Mouse (Mus musculus) heart, postnatal 10 days (tissue): ENCODE measurements at regions not wholly inside any gene's neighbourhood (a gene's known extent, or its start where the extent isn't known, plus 50 kb on each side); places are given as distances from the start of the nearest gene placed in this dataset.
"Not testable (repeated sequence)": the region's sequence is repeated elsewhere in the genome, so short reads cannot be mapped to it uniquely, and the experiment has no call there.

Source experiments
- DNase-seq, 2 experiments: peaks; one replicate each; pipeline ENCODE4 v3.0.0; 2021
- intact Hi-C: fragments of 180-260 bp; cut with DNase I; formaldehyde crosslinking; loops from one replicate; pipeline ENCODE4 v1.15.1; 2025

- intact Hi-C loops, result no loop called here
These were observed 102.7 kb downstream of the Ptpn20 start for GRCm38 (mm10) chr14:33691690-33692089.

GRCm38 (mm10) chr14:33694224-33694623 is 105.2 kb downstream of the Ptpn20 start:
- DNase-seq, result no peak
- intact Hi-C loops, result no loop called here

More at GRCm38 (mm10) chr14:33691690-33692089, 102.7 kb downstream of the Ptpn20 start:
- peak; percentile 70 to 74 for DNase-seq

- intact Hi-C loops, result loop anchor here (1.0 to 5.0 kb wide), 2 partner anchors 217 to 239 kb away; no protein-coding TSS in a partner anchor
- peak; percentile 81 to 89 for DNase-seq
These were observed 106.5 kb downstream of the Ptpn20 start for GRCm38 (mm10) chr14:33695362-33695982.

GRCm38 (mm10) chr14:33696817-33697216 is 107.8 kb downstream of the Ptpn20 start:
- intact Hi-C loops, result loop anchor here (5.0 kb wide), 1 partner anchor 215 kb away; no protein-coding TSS in a partner anchor
- DNase-seq, result no peak

GRCm38 (mm10) chr14:33699777-33700438 is 110.9 kb downstream of the Ptpn20 start:
- intact Hi-C loops, result loop anchor here (5.0 kb wide), 1 partner anchor 212 kb away; no protein-coding TSS in a partner anchor
- no peak for DNase-seq

GRCm38 (mm10) chr14:33707661-33708297 is 118.8 kb downstream of the Ptpn20 start:
- DNase-seq, result peak in 1 of 2 experiments; percentile 30
- intact Hi-C loops, result no loop called here

GRCm38 (mm10) chr14:33708298-33708665 is 119.3 kb downstream of the Ptpn20 start:
- no peak for DNase-seq
- intact Hi-C loops, result no loop called here

GRCm38 (mm10) chr14:33712458-33712857 is 123.5 kb downstream of the Ptpn20 start:
- intact Hi-C loops, result no loop called here
- no peak for DNase-seq

- no peak for DNase-seq
- intact Hi-C loops, result no loop called here
These were observed 130.6 kb downstream of the Ptpn20 start for GRCm38 (mm10) chr14:33719651-33720050.

GRCm38 (mm10) chr14:33722379-33723145 is 133.6 kb downstream of the Ptpn20 start:
- intact Hi-C loops, DNase-seq: not testable (repeated sequence)

GRCm38 (mm10) chr14:33726500-33726899 is 137.5 kb downstream of the Ptpn20 start:
- intact Hi-C loops, result no loop called here
- DNase-seq, result no peak

GRCm38 (mm10) chr14:33729115-33729884 is 140.3 kb downstream of the Ptpn20 start:
- no peak for DNase-seq
- intact Hi-C loops, result no loop called here

GRCm38 (mm10) chr14:33732698-33733097 is 143.7 kb downstream of the Ptpn20 start:
- intact Hi-C loops, result no loop called here

GRCm38 (mm10) chr14:33734446-33735043 is 145.5 kb downstream of the Ptpn20 start:
- intact Hi-C loops, result no loop called here

More at GRCm38 (mm10) chr14:33732698-33733097, 143.7 kb downstream of the Ptpn20 start:
- DNase-seq, result no peak

GRCm38 (mm10) chr14:33735653-33736052 is 146.6 kb downstream of the Ptpn20 start:
- peak; percentile 41 to 51 for DNase-seq
- intact Hi-C loops, result no loop called here

More at GRCm38 (mm10) chr14:33734446-33735043, 145.5 kb downstream of the Ptpn20 start:
- peak; percentile 40 to 41 for DNase-seq

GRCm38 (mm10) chr14:33746181-33746580 is 157.2 kb downstream of the Ptpn20 start:
- intact Hi-C loops, result no loop called here
- DNase-seq, result peak; percentile 7 to 12

- intact Hi-C loops, result no loop called here
- DNase-seq, result no peak
These were observed 163.7 kb upstream of the Gdf10 start for GRCm38 (mm10) chr14:33759656-33760055.

GRCm38 (mm10) chr14:33763641-33764046 is 159.7 kb upstream of the Gdf10 start:
- no peak for DNase-seq
- intact Hi-C loops, result no loop called here

- intact Hi-C loops, result no loop called here
- no peak for DNase-seq
These were observed 157.6 kb upstream of the Gdf10 start for GRCm38 (mm10) chr14:33765767-33766166.

- DNase-seq, result no peak
- intact Hi-C loops, result no loop called here
These were observed 151.0 kb upstream of the Gdf10 start for GRCm38 (mm10) chr14:33772374-33772773.
